Mouse (Mus musculus): ENCODE results near the gene Heg1.

Gene Heg1

GRCm38 (mm10) chr16:33677901-33678300, 6.3 kb upstream of the Heg1 start:
- no peak for DNase-seq

DNA sequence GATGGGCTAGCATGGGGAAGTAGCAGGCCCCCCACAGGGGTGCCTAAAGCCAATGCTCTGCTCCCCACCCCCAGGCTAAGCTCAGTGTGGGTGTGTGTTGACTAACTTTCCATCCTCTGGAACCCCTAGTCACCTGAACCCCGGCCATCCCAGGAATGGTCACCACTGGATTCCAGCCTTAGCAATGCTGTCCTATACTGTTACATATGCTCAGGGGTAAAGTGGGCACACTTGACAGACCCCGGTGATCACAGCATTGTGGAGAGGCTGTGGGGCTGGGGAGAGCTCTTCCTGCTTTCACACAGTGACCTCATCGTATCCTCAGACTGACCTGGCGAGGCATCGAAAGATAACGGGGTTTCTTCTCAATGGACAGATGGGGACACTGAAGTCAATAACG, 3.9 kb upstream of the Heg1 start:
- DNase-seq = no peak

DNA sequence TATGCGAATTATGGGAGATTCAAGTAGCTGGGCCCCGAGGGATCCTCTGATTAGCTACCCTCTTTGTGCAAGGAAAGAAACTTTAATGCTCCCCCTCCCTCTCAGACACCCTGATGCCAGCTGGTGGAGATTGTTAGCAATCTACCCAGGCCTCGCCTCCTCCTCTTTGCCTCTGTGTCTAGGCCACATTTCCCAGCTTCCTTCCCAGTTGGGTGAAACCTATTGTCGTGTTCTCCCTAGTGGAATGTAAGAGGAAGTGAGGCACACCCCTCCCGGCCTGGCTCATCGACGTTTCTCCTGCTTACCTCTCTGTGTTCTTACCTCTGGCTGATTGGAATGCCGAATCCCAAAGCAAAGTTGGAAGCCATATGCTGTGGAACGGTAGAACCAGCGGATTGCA, 3.4 kb upstream of the Heg1 start:
- peak; percentile 48 for DNase-seq

DNA sequence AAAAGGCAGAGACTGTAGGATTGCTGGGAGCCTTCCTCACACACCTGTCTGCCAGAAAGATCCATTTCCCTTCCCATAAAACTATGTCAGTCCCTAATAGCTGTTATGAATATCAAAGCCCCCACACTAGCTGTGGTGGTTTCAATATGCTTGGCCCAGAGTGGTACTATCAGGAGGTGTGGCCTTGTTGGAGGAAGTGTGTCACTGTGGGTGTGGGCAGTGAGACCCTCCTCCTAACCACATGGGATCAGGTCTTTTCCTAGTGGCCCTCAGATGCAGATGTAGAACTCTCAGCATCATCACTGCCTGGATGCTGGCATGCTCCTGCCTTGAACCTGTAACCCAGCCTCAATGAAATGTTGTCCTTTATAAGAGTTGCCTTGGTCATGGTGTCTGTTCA, 2.5 kb upstream of the Heg1 start:
- no peak for DNase-seq

- no peak for DNase-seq
Observed at GRCm38 (mm10) chr16:33682651-33683050, 1.5 kb upstream of the Heg1 start.

DNA sequence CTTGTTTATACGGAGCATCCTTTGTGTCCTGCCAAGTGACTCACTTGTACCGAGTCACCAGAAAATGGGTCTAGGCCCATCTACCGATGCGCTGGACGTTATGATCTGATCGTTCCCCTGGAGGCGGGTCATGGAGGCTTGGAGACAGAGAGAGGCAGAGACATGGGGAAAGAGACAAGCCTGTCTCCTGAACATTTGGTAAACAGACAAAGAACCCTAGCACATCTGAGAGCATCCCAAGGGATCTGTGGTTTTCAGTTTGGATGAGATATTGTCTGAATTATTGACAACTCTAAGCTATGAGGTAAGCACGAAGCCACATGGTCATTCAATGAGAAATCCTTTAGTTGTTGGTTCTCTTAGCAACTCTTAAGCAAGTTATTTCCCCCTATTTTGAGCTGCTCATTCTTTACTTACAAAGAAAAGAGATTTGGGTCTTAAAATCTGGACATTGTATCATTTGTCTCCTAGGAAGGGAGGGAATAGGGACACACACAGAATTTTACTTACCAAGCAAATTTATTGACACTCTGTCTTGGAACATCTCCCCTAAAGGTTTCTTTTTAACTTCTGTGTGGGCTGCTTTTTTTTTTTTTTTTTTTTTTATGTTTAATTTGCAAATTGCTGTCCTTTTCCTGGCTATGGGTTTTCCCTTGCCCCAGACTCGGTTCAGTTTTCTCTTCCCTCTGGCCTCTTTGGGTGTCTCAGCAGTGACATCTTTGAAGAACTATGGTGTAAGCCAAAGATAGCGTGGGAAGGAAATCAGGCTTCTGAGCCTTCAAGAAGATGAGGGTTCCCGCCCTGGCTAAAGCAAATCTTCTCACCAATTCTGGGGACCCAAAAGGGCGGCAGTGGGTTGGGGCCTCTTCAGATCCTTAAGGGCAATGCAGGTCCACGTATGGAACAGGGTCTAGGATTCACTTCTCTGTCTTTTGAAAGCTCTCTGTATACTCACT, 686 bp upstream of the Heg1 start:
- DNase-seq = no peak

DNA sequence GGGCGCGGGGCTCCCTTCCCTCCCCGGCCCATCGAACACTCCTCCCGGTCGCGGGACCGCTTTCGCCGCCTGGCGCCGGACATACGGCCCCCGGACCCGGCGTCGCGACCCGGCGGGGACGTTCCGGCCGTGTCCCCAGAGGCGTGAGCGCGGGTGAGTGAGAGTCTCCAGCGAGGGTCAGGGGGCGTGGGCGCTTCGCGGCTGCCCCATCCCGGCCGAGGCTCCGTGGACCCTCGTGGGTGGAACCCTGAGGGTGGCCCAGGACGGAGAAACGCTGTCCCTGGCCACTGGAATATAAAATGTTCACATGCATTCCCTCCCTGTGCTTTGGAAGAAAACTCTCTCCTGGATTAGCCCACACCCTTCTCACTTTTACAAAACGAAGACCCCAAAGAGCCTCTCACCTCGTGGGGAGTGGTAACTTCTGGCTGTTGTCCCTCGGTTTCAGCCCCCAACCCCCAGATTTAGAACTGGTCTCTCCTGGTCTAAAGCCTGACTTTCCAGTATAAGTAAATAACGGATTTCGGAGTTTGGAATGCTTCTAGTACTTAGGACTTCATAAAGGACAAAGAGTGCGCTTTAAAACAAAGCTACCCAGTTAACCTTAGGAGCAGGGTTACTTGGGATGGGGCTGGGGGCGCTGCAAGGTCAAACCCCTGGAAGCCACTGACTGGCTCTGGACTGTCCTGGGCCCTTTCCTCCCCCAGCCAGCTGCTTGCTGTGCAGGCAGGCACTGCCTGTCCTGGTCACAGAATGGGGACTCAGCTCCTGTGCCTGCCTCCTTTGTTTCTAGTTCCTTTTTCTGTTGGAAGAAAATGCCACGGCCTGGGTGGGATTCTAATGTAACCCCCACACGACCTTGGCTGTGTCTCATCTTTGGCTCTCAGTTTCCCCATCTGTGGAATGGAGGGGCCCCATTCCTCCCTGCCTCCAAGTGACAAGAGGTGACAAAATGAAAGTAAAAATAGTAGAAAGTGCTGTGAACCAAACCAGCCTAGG, 832 bp downstream of the Heg1 start:
- no peak for DNase-seq

DNA sequence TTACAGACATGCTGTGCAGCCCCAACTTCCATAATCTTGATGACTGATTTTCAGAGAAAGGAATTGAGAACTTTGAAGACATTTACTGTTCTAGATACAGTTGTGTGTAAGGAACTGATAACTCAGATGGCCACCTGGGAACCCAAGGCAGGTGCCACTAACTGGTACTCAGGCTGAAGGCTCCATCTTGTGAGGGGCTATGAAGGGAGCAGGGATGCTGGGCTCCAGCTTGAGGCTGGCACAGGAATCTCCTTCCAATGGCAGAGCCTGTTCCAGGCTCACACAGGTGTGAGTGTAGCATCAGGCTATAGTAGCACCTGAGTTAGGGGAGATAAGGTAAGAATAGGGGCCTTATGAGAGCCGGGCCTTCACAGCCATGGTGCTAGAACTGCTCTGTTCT, 1.9 kb downstream of the Heg1 start:
- DNase-seq = no peak

DNA sequence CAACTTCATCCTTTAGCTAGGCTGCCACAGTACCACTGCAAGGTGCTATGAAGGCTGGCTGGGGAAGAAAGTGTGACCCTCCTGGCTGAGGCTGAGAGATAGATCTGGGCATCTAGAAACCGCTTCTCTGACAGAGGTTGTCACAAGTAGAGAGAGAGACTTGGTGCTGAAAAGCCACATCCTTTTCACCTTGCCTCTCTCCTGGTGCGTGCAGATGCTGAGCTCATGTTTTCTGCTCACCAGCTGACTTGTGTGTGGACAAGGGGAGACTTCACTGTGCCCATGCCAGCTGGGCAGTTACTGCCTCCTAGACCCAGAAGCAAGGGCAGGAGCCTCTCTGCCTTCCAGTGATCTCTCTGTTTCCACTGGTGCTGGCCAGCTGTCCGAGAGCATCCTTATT, 3.6 kb downstream of the Heg1 start:
- no peak for DNase-seq

GRCm38 (mm10) chr16:33690975-33691747, 7.0 kb downstream of the Heg1 start:
- no peak for DNase-seq

GRCm38 (mm10) chr16:33693553-33693952, 9.4 kb downstream of the Heg1 start:
- no peak for DNase-seq

DNA sequence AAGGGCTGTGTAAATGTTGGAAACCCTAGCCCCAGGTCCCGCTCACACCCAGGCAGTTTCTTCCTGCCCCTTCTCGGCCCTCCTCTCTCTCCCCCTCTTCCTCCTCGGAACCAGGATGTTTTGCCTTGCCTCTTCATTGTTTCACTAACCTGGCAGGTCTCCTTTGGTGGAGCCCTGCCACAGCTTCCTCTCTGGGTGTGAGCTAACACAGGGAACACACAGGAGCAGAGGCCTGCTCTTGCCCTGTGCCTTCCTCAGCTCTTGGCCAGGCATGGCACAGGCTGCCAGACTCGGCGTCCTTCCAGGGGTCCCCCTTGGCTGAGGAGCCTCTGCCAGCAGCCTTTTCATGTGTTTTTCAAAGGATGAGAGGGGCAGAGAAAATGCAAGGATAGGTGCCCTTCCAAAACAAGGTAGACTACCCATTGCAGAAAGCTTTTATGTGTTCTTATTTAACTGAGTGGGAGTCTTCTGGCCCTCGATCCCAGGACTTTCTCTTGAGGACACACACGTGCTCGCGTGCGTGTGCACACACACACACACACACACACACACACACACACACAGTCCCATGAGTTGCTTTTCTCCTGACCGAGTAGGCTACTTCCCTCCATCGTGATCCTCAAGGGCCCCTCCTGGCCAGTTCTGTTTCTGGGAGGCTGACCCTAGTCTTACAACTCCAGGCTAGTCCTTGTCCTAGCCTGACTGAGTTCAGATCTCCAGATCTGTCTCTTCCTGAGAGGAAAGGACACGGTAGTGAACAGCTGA, 12.8 kb downstream of the Heg1 start:
- DNase-seq = peak; percentile 48

GRCm38 (mm10) chr16:33697576-33698276, 13.6 kb downstream of the Heg1 start:
- no peak for DNase-seq

DNA sequence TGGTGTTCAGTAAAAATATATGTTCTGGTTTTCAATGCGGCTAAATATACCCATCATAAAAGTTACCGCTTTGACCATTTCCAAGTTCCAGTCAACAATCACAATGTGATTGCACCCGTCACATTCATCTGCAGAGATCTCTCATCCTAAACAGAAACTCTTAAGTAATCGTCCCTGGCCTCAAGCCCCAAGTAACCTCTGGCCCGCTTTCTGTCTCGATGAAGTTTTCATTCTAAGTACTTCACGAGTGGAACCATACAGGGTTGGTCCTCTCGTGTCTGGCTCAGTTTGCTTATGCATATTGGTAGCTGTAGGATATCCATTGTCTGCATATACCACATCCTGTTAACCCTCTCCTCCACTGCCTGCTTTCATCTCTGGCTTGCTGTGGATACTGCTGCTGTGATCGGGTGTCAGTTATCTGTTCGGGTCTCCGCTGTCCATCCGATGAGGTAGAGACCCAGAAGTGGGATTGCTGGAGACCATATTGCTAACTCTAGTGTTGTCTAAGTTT, 14.2 kb downstream of the Heg1 start:
- DNase-seq = no peak

DNA sequence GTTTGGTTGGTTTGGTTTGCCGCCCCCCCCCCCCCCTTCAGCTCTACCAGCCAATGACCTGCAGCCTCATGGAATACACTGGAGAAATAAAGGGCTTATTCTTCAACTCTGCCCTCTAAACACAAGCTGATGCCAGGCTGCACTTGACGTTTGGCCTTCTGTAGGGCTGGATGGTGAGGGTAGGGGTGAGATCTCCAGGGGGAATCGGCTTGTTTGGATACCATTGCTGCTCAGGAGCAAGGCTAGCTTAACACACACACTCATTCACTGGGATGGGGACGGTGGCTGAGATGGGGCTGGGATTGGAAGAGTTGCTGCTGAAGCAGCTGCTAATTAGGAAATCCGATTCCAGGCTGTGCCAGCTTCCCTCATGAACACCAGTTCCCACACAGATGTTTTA, 16.4 kb downstream of the Heg1 start:
- no peak for DNase-seq

DNA sequence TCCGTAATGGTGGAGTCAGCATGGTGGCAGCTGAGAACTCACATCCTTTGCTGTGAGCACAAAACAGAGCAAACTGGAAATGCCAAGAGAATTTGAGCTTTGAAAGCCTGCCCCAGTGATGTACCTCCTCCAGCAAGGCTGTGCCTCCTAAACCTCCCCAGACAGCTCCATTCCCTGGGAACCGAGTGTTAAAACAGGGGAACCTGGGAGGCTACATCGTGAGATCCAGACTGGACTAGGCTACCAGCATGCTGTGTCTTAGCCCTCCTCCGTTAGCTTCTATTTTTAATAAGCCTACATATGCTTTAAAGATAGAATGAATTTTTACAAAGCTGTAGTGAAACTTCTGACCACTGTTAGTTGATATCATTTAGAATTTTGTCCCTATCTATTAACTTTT, 17.7 kb downstream of the Heg1 start:
- DNase-seq = no peak

- no peak for DNase-seq
Observed at GRCm38 (mm10) chr16:33704289-33704688, 20.1 kb downstream of the Heg1 start.

DNA sequence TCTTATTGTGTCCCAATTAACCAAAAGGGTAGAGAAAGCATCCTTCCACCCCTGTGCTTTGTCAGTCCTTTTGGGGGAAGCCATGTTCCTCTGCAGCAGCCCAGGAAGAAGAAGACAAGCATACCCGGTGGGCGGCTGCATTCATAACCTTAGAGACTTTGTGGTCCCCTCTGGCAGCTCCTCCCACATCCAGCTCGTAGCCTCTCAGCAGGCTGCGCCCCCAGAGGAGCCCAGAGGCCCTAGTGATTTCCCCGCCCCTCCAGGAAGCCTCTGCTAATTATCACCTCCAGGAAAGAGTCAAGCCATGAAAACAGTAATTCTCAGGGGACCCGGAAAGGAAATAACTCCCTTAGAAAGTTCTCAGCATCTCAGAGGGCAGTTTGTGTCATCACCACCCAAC, 21.1 kb downstream of the Heg1 start:
- peak; percentile 44 for DNase-seq

DNA sequence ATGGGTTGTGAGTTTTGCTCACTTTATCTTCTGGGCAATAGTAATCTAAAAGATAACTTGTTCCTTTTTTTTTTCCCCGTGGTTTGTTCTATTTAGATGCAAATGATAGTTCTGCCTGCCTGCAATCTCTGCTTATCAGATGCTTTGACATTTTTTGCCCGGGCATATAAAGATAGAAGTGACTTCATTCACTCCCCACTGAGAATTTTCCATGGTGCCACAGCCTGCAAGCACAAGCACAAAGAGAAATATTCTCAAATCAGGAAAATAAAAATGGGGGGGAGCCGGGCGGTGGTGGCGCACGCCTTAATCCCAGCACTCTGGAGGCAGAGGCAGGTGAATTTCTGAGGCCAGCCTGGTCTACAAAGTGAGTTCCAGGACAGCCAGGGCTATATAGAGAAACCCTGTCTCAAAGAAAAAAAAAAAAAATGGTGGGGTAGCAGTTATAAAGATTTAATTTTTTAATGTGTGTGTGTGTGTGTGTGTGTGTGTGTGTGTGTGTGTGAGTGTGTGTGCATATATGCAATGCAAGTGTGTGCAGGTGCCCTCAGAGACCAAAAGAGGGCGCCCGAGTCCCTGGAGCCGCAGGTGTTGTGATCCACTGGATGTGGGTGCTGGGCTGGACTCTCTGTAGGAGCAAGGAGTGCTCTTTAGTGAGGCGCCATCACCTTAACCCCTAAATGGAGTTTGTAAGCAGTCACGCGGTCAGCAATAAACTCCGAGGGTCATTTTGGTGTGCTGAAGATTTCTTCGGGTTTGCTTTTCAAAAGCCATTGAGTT, 22.1 kb downstream of the Heg1 start:
- no peak for DNase-seq

- no peak for DNase-seq
Observed at GRCm38 (mm10) chr16:33708031-33708430, 23.9 kb downstream of the Heg1 start.
